Mouse (Mus musculus) heart, adult 2 months (tissue): ENCODE measurements around the gene Mef2c.

ENCODE experiments used
- CTCF ChIP-seq: fragments of 200-600 bp; IDR thresholded peaks from 2 replicates; pipeline ENCODE4 v1.8.1; 2022; ENCODE audit warnings: antibody characterized with exemption, mild to moderate bottlenecking, moderate library complexity
- EP300 ChIP-seq: fragments of 200-500 bp; IDR thresholded peaks from 2 replicates; pipeline ENCODE4 v1.6.1; 2011; ENCODE audit warnings: low read depth, low read length, control low read depth; ENCODE audit not compliant: insufficient read depth

DNA sequence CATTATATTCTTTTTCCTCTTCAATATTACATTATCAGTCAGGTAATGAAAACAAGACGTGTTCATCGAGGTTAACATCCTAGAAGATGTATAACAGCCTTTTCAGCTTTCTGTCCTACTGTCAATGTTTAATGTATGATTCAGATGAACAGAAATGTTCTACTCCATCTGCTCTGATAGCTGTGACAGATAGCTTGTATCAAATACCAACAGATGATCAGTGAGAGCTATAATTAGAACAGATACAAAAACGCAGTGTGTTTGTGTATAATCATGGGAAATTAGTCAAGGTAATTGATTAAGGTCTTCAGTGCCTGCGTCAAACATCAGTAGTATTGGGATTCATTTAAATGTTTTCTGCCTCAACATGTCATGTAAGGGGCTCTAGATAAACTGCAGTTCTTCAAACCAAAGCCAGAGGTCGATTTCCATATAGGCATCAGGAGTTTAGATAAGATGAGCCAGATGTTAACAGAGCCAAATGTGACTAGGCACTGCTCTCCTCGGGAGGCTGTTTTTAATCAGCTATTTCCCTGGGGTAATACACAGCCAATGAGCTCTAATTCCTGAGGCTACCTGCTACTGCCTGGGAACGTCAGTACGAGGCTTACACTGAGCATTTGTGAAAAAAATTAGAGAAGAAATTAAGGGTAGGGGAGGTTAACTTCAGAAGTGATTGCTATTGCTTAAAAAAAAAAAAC lies 63.1 kb downstream of the Mef2c start:
- TF ChIP-seq CTCF (peak; percentile 46), EP300 (no peak)
